Comparison of ENCODE assay signal across 25 mouse cellular contexts in the genomic region with DNA sequence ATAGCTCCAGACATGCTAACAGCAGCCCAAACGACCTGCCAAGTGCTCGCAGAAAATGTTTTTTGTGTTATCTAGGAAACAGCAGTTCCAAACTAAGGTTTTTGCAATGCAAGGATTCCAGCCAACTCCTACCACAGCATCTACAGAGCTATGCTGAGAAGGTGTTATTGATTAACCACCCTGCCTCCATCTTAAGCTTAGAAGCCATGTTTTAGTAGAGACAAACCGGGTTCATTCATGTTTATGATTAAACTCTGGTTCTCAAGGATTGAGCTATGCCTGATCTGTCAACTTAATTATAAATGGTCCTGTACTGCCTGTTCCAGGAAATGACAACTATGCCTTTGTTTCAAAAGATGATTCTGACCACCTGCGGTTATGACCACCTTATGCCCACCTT. TPM values are rescaled to one million over a fixed set of nuclear protein-coding genes. Genes with fewer than 3 reads are reported as not detected.
"Had no signal": no experiment of that assay in that cellular context is flagged by ENCODE, and none has a peak within 500 bp of the region (broad histone marks: within the 10 kb centered on the region; RNA-seq: fewer than 3 reads in every experiment).

No protein-coding gene starts in this region.

- H3K27me3 ChIP-seq: liver, embryonic 15.5 days; lung, embryonic 15.5 days; megakaryocyte, embryonic 14.5 days had no signal

- H3K9me3 ChIP-seq: liver, embryonic 15.5 days; lung, embryonic 15.5 days; megakaryocyte, embryonic 14.5 days had no signal

- H3K4me1 ChIP-seq: liver, embryonic 15.5 days; lung, embryonic 15.5 days; megakaryocyte, embryonic 14.5 days had no signal

- H3K27ac ChIP-seq: layer of hippocampus, adult 2 months; left cerebral cortex, adult 2 months; liver, embryonic 15.5 days; lung, embryonic 15.5 days had no signal

- H3K9ac ChIP-seq: liver, embryonic 15.5 days; lung, embryonic 15.5 days had no signal

- H3K4me2 ChIP-seq: liver, embryonic 11.5 days; liver, embryonic 15.5 days; lung, embryonic 15.5 days; midbrain, embryonic 11.5 days had no signal

- H3K36me3 ChIP-seq: liver, embryonic 15.5 days; lung, embryonic 15.5 days had no signal

- DNase-seq: layer of hippocampus, adult 9-11 months; lung, adult 18-20 months; lung, postnatal 10 days; lung, postnatal 36 days; midbrain, embryonic 14.5 days; thymus, postnatal 25 days had no signal

- H3K4me3 ChIP-seq: layer of hippocampus, adult 2 months; left cerebral cortex, adult 2 months; liver, embryonic 15.5 days; lung, embryonic 15.5 days; megakaryocyte, embryonic 14.5 days had no signal

- ATAC-seq: intestine, postnatal 0 days had no signal

RNA-seq across cellular contexts. Expression of a gene that starts 2.8 kb away (rescaled TPM):
- total RNA-seq: layer of hippocampus, adult 2 months; layer of hippocampus, postnatal 25 days; midbrain, postnatal 0 days had no signal
- polyA plus RNA-seq: intestine, embryonic 14.5 days; intestine, postnatal 0 days; large intestine, adult 2 months; limb, embryonic 11.5 days; limb, embryonic 14.5 days; liver, embryonic 11.5 days; liver, embryonic 15.5 days; lung, embryonic 15.5 days; midbrain, embryonic 11.5 days; midbrain, embryonic 14.5 days; neural tube, embryonic 11.5 days; small intestine, adult 2 months; spleen, adult 2 months; stomach, embryonic 16.5 days; thymus, postnatal 0 days had no signal
